Mouse (Mus musculus) lung, postnatal 0 days (tissue): ENCODE measurements around the gene Pik3c2b.

Experiments
- CTCF ChIP-seq: IDR thresholded peaks from 2 replicates; pipeline ENCODE4 v1.5.1; 2016; ENCODE audit warnings: antibody characterized with exemption, mild to moderate bottlenecking
- EP300 ChIP-seq: IDR thresholded peaks from 2 replicates; pipeline ENCODE4 v1.6.1; 2016; ENCODE audit warnings: antibody characterized with exemption, mild to moderate bottlenecking, control low read depth

- TF ChIP-seq CTCF (no peak), EP300 (no peak)
Measured at GRCm38 (mm10) chr1:133018580-133018979, 26.9 kb upstream of the Pik3c2b start.
